Comparison of ENCODE assay signal across 8 mouse cellular contexts in the genomic region with DNA sequence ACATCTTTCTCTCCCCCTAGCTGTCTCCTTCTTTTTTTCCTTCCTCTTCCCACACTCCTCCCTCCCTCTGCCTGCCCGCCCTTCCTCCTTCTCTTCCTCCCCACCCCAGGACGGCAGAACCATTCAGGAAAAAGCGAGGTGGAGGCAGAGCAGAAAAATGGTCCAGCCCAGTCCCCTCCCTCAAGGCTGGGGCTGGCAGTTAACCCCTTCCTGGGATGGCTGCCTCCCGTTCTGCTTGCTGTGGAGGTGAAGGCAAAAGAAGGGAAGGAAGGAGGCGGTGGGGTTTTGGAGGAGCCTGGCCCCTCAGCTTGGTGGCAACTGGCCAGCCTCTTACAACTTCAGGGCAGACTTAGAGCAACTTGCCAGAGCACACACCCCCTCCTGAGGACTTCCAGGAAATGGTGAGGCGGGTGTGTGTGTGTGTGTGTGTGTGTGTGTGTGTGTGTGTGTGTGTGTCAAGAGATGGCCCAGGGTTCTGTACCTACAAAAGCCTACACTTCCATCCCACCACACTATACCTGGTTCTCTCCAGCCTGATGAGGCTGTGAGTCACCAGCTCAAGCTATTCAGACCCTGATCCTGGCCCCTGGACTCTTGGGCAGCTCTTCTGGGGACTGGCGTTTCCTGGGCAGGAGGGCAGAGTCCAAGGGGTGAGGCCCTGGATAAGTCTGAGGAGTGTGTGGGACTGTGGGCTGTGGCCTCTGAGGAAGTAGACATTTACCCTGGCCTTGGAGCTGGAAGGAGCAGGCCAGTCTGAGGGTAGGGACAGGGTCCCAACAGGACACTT. TPM values are rescaled to one million over a fixed set of nuclear protein-coding genes. Genes with fewer than 3 reads are reported as not detected.
DNase-seq lines count a peak whose midpoint lies in the region; ATAC-seq and TF ChIP-seq lines count a peak whose summit lies in the region.

No protein-coding gene starts in this region.

- no peaks in the 10 kb centered on the region for H3K36me3 ChIP-seq in thymus, adult 2 months (ENCODE audit: control insufficient read depth, insufficient read depth, low read length)
- no peaks in the 10 kb centered on the region for H3K36me3 ChIP-seq in limb, embryonic 11.5 days (ENCODE audit: control insufficient read depth, insufficient read depth, low read length)
- peaks cover 14% of the 10 kb centered on the region for H3K36me3 ChIP-seq in midbrain, embryonic 13.5 days
- H3K36me3 ChIP-seq in stomach, postnatal 0 days (ENCODE audit: control insufficient read depth, insufficient read depth, low read length) = peaks cover 2% of the 10 kb centered on the region; the same call in 1 of the 2 replicates

- no peaks in the 10 kb centered on the region for H3K9me3 ChIP-seq in limb, embryonic 11.5 days (ENCODE audit: control insufficient read depth, low read length)
- no peaks in the 10 kb centered on the region for H3K9me3 ChIP-seq in midbrain, embryonic 13.5 days
- no peaks in the 10 kb centered on the region for H3K9me3 ChIP-seq in stomach, postnatal 0 days (ENCODE audit: control insufficient read depth, low read length)

- TF ChIP-seq CTCF in thymus, adult 2 months (IDR thresholded peaks at IDR 0.05; ENCODE audit: borderline replicate concordance, control insufficient read depth, extremely low read depth, insufficient read depth, low read length, poor library complexity) = no peak
- no peak; the same call in 1 of the 2 replicates for TF ChIP-seq CTCF in stomach, postnatal 0 days (IDR thresholded peaks at IDR 0.05; ENCODE audit: low read depth)

- no peak for TF ChIP-seq EP300 in stomach, postnatal 0 days (optimal IDR thresholded peaks at IDR 0.05)

- no peak for TF ChIP-seq POLR2A in thymus, adult 2 months (IDR thresholded peaks at IDR 0.05; ENCODE audit: control insufficient read depth, extremely low read depth, insufficient read depth, low read length, poor library complexity)

- no peak overlapping the region for H3K27ac ChIP-seq in thymus, adult 2 months (ENCODE audit: control insufficient read depth, insufficient read depth, low read length)
- no peak overlapping the region; the same call in 1 of the 2 replicates for H3K27ac ChIP-seq in limb, embryonic 11.5 days (replicated peaks; ENCODE audit: low read depth, low read length)
- H3K27ac ChIP-seq in midbrain, embryonic 13.5 days = peak overlapping the region; percentile 67
- H3K27ac ChIP-seq in stomach, postnatal 0 days (replicated peaks) = peak overlapping the region; percentile 74

- peak; percentile 37; the same call in 1 of the 2 replicates for ATAC-seq in limb, embryonic 11.5 days (ENCODE audit: insufficient number of reproducible peaks, low FRiP score, low TSS enrichment, low read depth)
- peak; percentile 75 for ATAC-seq in midbrain, embryonic 13.5 days
- ATAC-seq in stomach, postnatal 0 days (ENCODE audit: low FRiP score, low TSS enrichment) = peak; percentile 89

- peak overlapping the region; percentile 77 for H3K4me2 ChIP-seq in limb, embryonic 11.5 days (ENCODE audit: low read depth, severe bottlenecking)
- peak overlapping the region; percentile 80 for H3K4me2 ChIP-seq in midbrain, embryonic 13.5 days (replicated peaks)
- peak overlapping the region; percentile 85 for H3K4me2 ChIP-seq in stomach, postnatal 0 days (replicated peaks; ENCODE audit: low read depth)

- peak overlapping the region; percentile 35; the same call in 1 of the 2 replicates for H3K9ac ChIP-seq in limb, embryonic 11.5 days (ENCODE audit: low read length)
- H3K9ac ChIP-seq in midbrain, embryonic 13.5 days (replicated peaks) = peak overlapping the region; percentile 81
- H3K9ac ChIP-seq in stomach, postnatal 0 days (ENCODE audit: low read length) = peak overlapping the region; percentile 61

- H3K27me3 ChIP-seq in thymus, adult 2 months (ENCODE audit: control insufficient read depth, insufficient read depth, low read length) = no peaks in the 10 kb centered on the region; the same call in 1 of the 2 replicates
- 0 out of 2 replicates have a peak, but pooled peaks cover 2% of the 10 kb centered on the region for H3K27me3 ChIP-seq in limb, embryonic 11.5 days (ENCODE audit: control insufficient read depth, insufficient read depth, low read length)
- H3K27me3 ChIP-seq in midbrain, embryonic 13.5 days = peaks cover 26% of the 10 kb centered on the region
- H3K27me3 ChIP-seq in stomach, postnatal 0 days (ENCODE audit: control insufficient read depth, insufficient read depth, low read length) = no peaks in the 10 kb centered on the region

- WGBS in thymus, adult 2 months = 10% methylated on average over 7 of the region's 7 CpGs
- WGBS in limb, embryonic 11.5 days = 6% methylated on average over 7 of the region's 7 CpGs
- WGBS in midbrain, embryonic 13.5 days = 6% methylated on average over 7 of the region's 7 CpGs
- WGBS in stomach, postnatal 0 days = 1% methylated on average over 6 of the region's 7 CpGs

- DNase-seq in thymus, adult 2 months = no peak
- DNase-seq in thymus, adult 18-20 months = no peak
- peak; percentile 56 for DNase-seq in embryo, embryonic 11.5 days (ENCODE audit: low read depth, low spot score)
- DNase-seq in heart, adult 18-20 months = peak; percentile 75 to 87
- peak; percentile 89 for DNase-seq in kidney, adult 11 months
- peak; percentile 80 for DNase-seq in limb, embryonic 11.5 days (ENCODE audit: low spot score)
- peak; percentile 88 for DNase-seq in stomach, postnatal 0 days (ENCODE audit: low spot score)

- H3K4me1 ChIP-seq in thymus, adult 2 months (replicated peaks; ENCODE audit: control insufficient read depth, insufficient read depth, low read length) = peaks cover 21% of the 10 kb centered on the region
- peaks cover 33% of the 10 kb centered on the region for H3K4me1 ChIP-seq in limb, embryonic 11.5 days (ENCODE audit: control insufficient read depth, insufficient read depth, low read length)
- peaks cover 64% of the 10 kb centered on the region for H3K4me1 ChIP-seq in midbrain, embryonic 13.5 days (replicated peaks)
- peaks cover 15% of the 10 kb centered on the region for H3K4me1 ChIP-seq in stomach, postnatal 0 days (replicated peaks; ENCODE audit: control insufficient read depth, insufficient read depth)

- H3K4me3 ChIP-seq in thymus, adult 2 months (ENCODE audit: control insufficient read depth, insufficient read depth, low read length) = peak overlapping the region; percentile 2; the same call in 1 of the 2 replicates
- H3K4me3 ChIP-seq in limb, embryonic 11.5 days (ENCODE audit: low read depth, low read length) = peak overlapping the region; percentile 39
- peak overlapping the region; percentile 72 for H3K4me3 ChIP-seq in midbrain, embryonic 13.5 days (replicated peaks)
- peak overlapping the region; percentile 43 for H3K4me3 ChIP-seq in stomach, postnatal 0 days (ENCODE audit: low read depth, low read length)

RNA-seq across cellular contexts. Expression of gene Dok4, which starts 4.8 kb away (rescaled TPM):
- polyA plus RNA-seq in thymus, adult 2 months (2012; rRNA removed) = 3.1 and 4.9 TPM in 2 replicates
- total RNA-seq in heart, adult 18-20 months (2021) = 10 to 100 TPM; 11.9 to 16.6 TPM
- 14.6 and 16.4 TPM in 2 replicates for polyA plus RNA-seq in limb, embryonic 11.5 days (2014; fragmentation: Nextera tagmentation; extraction: Ambion mirVana)
- polyA plus RNA-seq in midbrain, embryonic 13.5 days (2015; fragmentation: Nextera tagmentation; extraction: Ambion mirVana) = 51.2 and 54.5 TPM in 2 replicates
- 19.3 and 20.5 TPM in 2 replicates for polyA plus RNA-seq in stomach, postnatal 0 days (2015; fragmentation: Nextera tagmentation; extraction: Ambion mirVana)

RNA-seq across cellular contexts. Expression of gene Polr2c, which starts 14.1 kb away (rescaled TPM):
- 146 and 160 TPM in 2 replicates for polyA plus RNA-seq in thymus, adult 2 months (2012; rRNA removed)
- 10 to 100 TPM; 62.3 to 65.6 TPM for total RNA-seq in heart, adult 18-20 months (2021)
- polyA plus RNA-seq in limb, embryonic 11.5 days (2014; fragmentation: Nextera tagmentation; extraction: Ambion mirVana) = 178 and 189 TPM in 2 replicates
- 133 and 140 TPM in 2 replicates for polyA plus RNA-seq in midbrain, embryonic 13.5 days (2015; fragmentation: Nextera tagmentation; extraction: Ambion mirVana)
- polyA plus RNA-seq in stomach, postnatal 0 days (2015; fragmentation: Nextera tagmentation; extraction: Ambion mirVana) = 70.4 and 72.7 TPM in 2 replicates

RNA-seq across cellular contexts. Expression of gene Ciapin1, which starts 33.1 kb away (rescaled TPM):
- polyA plus RNA-seq in thymus, adult 2 months (2012; rRNA removed) = 49.2 and 53.5 TPM in 2 replicates
- total RNA-seq in heart, adult 18-20 months (2021) = 10 to 100 TPM; 66.6 to 74.8 TPM
- polyA plus RNA-seq in limb, embryonic 11.5 days (2014; fragmentation: Nextera tagmentation; extraction: Ambion mirVana) = 129 and 131 TPM in 2 replicates
- polyA plus RNA-seq in midbrain, embryonic 13.5 days (2015; fragmentation: Nextera tagmentation; extraction: Ambion mirVana) = 202 and 203 TPM in 2 replicates
- polyA plus RNA-seq in stomach, postnatal 0 days (2015; fragmentation: Nextera tagmentation; extraction: Ambion mirVana) = 58.8 and 61.7 TPM in 2 replicates

RNA-seq across cellular contexts. Expression of gene Coq9, which starts 33.2 kb away (rescaled TPM):
- polyA plus RNA-seq in thymus, adult 2 months (2012; rRNA removed) = 166 and 176 TPM in 2 replicates
- 100 to 1,000 TPM; 627 to 660 TPM for total RNA-seq in heart, adult 18-20 months (2021)
- polyA plus RNA-seq in limb, embryonic 11.5 days (2014; fragmentation: Nextera tagmentation; extraction: Ambion mirVana) = 63.5 and 64.0 TPM in 2 replicates
- 56.1 and 61.6 TPM in 2 replicates for polyA plus RNA-seq in midbrain, embryonic 13.5 days (2015; fragmentation: Nextera tagmentation; extraction: Ambion mirVana)
- polyA plus RNA-seq in stomach, postnatal 0 days (2015; fragmentation: Nextera tagmentation; extraction: Ambion mirVana) = 62.3 and 66.7 TPM in 2 replicates

RNA-seq across cellular contexts. Expression of gene Ccdc102a, which starts 46.6 kb away (rescaled TPM):
- 6.8 and 7.2 TPM in 2 replicates for polyA plus RNA-seq in thymus, adult 2 months (2012; rRNA removed)
- total RNA-seq in heart, adult 18-20 months (2021) = 1 to 10 TPM; 3.8 to 4.1 TPM
- 38.0 and 39.2 TPM in 2 replicates for polyA plus RNA-seq in limb, embryonic 11.5 days (2014; fragmentation: Nextera tagmentation; extraction: Ambion mirVana)
- 4.0 and 6.0 TPM in 2 replicates for polyA plus RNA-seq in midbrain, embryonic 13.5 days (2015; fragmentation: Nextera tagmentation; extraction: Ambion mirVana)
- polyA plus RNA-seq in stomach, postnatal 0 days (2015; fragmentation: Nextera tagmentation; extraction: Ambion mirVana) = 12.0 and 12.7 TPM in 2 replicates

Comparison
In these comparisons a context has a peak if more than half of its experiments do, and no peak if none do; other contexts are left out.
1. DNase-seq: peak in embryo, embryonic 11.5 days (single experiment), heart, adult 18-20 months (2 of 2), kidney, adult 11 months (single experiment), limb, embryonic 11.5 days (single experiment) and stomach, postnatal 0 days (single experiment); none in thymus, adult 2 months (single experiment) and thymus, adult 18-20 months (0 of 2).
2. H3K27ac ChIP-seq: peak in midbrain, embryonic 13.5 days (single experiment) and stomach, postnatal 0 days (single experiment); none in thymus, adult 2 months (single experiment) and limb, embryonic 11.5 days (single experiment).
3. H3K4me3 ChIP-seq: peak in every context shown above with its lines; median percentile 72 in midbrain, embryonic 13.5 days; 43 in stomach, postnatal 0 days; 39 in limb, embryonic 11.5 days; 2 in thymus, adult 2 months.
4. ATAC-seq: peak in every context shown above with its lines; median percentile 89 in stomach, postnatal 0 days; 75 in midbrain, embryonic 13.5 days; 37 in limb, embryonic 11.5 days.
5. Peak in every context shown above with its lines, with median percentiles within 50 percentile points of each other: H3K4me2 ChIP-seq and H3K9ac ChIP-seq.